Mouse (Mus musculus): Measurements from ENCODE around the gene Rps18. TPM values are rescaled to one million over a fixed set of nuclear protein-coding genes. Genes with fewer than 3 reads are reported as not detected.
"Not testable (repeated sequence)": the region's sequence is repeated elsewhere in the genome, so short reads cannot be mapped to it uniquely, and the experiment has no call there.

The Rps18 gene
- total RNA-seq, 2 experiments from 2014 or later, result 327 to 330 TPM

DNA sequence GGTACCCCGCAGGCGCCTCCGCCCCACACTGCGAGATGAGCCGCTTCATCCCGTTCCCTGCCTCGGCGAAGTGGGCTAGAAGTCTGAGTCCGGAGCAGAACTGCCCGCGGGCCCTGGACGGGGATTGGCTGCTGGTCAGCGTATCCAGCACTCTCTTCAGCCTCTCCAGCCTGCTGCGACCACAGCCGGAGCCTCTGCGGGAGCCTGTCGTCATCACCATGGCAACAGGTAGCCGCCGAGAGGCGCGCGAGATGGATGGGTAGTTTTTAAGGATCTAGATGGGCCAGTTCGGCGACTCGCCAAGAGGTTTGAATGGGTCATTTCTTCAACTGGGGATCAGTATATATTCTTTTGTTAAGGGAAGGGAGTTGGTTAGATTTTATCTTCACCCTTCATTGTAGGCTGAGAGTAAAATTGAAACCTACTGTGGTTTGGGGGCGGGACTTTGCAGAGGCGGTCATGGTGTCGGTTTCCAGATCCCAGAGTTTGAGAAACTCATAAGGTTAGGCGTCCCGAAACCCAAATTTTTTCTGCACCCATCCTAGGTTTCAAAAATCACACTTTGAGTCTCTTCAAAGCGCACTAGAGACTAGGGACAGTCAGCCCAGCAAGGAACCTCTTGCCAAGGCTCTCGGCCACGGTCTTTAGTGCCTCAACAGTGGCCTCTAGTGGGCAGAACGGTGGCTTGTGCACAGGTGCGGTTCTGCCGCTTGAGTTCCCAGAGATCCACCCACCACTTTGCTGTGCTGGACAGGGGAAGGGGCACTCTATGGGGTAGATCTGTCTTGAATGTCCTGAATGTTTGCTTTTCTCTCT lies 35.3 kb downstream of the Rps18 start:
- peak; percentile 74 to 75 for DNase-seq

DNA sequence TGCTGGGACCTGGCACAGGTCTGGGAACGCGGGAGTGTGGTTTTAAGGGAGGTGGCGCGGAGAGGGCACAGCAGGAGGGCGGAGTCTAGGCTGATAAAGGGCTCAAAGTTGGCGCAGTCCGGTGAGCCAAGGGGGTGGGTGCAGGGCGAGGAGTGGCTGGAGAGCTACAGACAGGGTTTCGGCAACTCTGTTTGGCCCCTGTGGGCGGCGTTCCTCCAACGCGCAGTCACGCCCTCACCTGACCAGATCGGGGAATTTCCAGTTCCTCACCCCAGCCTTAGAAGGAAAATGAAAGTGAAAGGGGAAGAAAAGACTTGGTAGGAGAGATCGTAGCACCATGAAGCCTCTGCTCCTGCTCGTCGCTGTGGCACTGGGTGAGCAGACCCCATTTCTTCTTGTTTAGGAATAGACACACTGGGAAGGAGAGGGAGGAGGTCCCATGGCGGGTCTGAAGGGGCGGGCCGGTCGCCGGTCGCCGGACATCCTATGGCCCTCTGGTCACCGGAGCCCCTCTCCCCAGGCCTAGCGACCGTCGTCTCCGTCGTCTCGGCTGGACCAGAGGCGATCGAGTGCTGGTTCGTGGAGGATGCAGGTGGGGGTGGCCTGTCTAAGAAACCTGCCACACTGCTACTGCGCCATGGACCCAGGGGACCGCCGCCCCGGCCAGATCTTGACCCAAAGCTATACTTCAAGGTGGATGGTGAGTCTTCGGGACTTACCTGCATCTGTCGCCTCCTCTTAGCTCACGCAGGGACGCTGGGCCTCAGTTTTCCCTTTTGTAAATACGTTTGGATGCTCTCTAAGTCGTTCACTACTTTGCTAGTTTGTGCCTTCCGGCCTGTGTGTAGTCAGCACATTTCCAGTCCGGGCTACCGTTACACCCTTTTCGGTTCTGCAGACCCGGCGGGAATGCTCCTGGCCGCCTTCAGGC lies 36.2 kb downstream of the Rps18 start:
- DNase-seq, result no peak

GRCm38 (mm10) chr17:33918293-33919203 lies 37.3 kb downstream of the Rps18 start:
- DNase-seq, result no peak

DNA sequence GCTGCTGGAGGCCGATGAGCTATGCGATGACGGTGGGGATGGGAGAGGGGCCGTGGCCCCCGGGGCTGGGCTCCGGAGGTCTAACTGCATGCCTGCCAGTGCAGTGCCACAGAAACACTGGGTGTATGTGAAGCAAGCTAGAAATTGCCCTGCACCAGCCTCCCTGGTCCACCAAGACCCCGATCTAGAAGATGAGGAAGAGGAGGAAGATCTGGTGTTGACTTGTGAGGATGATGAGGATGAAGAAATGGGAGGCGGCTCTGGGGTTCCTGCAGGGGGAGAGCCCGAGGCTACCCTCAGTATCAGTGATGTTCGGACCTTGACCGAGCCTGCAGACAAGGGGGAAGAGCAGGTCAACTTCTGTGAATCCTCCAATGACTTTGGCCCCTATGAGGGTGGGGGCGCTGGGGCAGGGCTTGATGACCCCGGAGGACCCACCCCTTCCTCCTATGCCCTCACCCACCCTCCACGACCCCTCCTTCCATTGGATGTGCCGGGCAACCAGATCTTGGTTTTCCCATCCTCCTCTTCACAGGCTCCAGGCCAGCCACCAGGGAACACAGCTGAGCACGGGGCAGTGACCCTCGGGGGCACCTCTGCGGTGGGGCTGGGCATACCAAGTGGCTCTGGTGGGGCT lies 38.0 kb downstream of the Rps18 start:
- DNase-seq, result no peak

- no peak for DNase-seq
These were observed 38.8 kb downstream of the Rps18 start for GRCm38 (mm10) chr17:33916847-33917655.

- DNase-seq, result no peak
These were observed 39.5 kb downstream of the Rps18 start for GRCm38 (mm10) chr17:33916294-33916693.

DNA sequence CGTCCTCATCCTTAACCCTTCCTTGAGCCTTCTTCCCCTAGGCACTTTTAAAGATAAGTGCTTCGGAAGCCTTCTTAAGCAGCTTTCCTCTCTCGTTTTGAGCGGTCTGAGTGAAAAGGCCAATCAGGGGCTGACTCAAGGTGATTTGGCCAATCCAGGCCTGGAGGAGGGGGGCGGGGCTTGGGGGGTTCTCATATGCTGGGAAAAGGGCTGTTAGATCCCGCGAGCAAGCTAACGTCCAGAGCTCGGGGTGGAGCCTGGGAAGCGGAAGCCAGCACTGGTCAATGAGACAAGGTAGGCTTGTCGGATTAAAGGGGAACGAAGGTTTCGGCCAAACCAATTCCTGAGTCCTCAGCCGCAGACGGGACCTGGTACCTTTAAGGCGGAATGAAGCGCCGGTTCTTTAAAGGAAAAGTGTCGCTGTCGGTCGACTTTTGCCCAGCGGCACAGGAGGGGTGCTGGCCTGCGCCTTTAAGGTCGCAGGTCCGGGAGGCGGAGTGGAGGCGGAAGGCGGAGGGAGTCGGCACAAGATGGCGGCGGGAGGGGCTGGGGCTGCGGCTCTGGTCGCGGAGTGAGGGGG lies 40.0 kb downstream of the Rps18 start, which contains the start of the genes Tapbp and Zbtb22:
TSS of gene Tapbp (plus strand) at position 229 of the 580 bp plus-strand sequence.
TSS of gene Zbtb22 (plus strand) at position 234 of the 580 bp plus-strand sequence.
- peak; percentile 94 to 95 for DNase-seq

DNA sequence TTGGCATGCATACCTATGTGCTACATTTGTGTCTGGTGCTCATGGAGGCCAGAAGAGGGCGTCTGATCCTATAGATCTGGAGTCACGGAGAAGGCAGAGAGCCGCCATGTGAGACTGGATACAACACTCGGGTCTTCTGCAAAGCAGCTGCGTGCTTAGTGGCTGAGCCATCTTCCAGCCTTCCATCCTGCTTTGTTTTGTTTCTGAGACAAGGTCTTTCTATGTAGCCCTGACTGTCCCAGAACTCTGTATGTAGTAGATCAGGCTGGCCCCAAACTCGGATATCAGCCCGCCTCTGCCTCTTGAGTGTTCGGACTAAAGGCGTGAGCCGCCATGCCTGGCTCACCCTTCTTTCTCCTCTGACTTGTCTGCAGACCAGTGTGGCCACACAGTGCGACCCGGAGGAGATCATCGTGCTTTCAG lies 40.8 kb downstream of the Rps18 start:
- DNase-seq, result no peak

DNA sequence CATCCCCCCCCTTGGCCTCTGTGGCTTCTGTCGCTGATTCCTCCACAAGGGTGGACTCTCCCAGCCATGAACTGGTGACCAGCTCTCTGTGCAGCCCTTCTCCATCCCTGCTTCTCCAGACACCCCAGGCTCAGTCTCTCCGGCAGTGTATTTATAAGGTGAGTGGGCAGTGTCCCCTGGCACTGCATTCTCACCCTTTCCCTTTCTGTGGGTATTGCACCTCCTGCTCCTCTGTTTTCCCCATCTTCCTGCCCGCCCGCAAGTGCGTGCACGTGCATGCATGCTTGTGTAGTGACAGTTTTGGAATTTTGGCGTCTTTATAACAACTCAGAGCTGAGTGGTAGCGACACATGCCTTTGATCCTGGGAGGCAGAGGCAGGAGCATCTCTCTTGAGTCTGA lies 41.9 kb downstream of the Rps18 start:
- no peak for DNase-seq

GRCm38 (mm10) chr17:33913264-33913663 lies 42.5 kb downstream of the Rps18 start:
- no peak for DNase-seq

DNA sequence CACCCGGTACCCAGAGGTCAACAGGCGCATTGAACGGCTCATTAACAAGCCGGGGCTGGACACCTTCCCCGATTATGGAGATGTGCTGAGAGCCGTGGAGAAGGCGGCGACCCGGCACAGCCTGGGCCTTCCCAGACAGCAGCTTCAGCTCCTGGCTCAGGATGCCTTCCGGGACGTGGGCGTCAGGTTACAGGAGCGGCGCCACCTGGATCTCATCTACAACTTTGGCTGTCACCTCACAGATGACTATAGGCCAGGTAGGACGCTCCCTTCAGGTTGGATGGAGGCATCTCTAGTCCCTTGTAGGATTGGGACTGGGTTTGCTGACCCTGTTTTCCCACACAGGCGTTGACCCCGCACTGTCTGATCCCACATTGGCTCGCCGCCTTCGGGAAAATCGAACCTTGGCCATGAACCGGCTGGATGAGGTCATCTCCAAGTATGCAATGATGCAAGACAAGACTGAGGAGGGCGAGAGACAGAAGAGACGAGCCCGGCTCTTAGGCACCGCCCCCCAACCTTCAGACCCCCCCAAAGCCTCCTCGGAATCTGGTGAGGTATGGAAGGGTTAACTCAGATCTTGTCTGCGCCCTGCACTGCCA lies 43.9 kb downstream of the Rps18 start:
- no peak for DNase-seq

DNA sequence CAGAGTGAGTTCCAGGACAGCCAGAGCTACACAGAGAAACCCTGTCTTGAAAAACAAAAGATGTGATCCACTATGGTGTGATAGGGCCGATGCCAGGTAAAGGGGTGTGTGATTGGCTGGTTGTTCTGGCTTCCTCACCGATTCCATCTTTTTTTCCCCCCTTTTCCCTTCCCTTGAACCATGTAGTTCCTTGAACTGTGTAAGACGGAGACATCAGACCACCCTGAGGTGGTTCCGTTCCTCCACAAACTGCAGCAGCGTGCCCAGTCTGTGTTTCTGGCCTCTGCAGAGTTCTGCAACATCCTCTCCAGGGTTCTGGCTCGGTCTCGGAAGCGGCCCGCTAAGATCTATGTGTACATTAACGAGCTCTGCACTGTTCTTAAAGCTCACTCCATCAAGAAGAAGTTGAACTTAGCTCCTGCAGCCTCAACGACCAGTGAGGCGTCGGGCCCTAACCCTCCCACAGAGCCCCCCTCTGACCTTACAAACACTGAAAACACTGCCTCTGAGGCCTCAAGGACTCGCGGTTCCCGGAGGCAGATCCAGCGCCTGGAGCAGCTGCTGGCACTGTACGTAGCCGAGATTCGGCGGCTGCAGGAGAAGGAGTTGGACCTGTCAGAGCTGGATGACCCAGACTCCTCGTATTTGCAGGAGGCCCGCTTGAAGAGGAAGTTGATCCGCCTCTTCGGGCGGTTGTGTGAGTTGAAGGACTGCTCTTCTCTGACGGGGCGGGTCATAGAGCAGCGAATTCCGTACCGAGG lies 44.6 kb downstream of the Rps18 start:
- DNase-seq, result no peak

- DNase-seq, result no peak
These were observed 45.3 kb downstream of the Rps18 start for GRCm38 (mm10) chr17:33910346-33911051.

DNA sequence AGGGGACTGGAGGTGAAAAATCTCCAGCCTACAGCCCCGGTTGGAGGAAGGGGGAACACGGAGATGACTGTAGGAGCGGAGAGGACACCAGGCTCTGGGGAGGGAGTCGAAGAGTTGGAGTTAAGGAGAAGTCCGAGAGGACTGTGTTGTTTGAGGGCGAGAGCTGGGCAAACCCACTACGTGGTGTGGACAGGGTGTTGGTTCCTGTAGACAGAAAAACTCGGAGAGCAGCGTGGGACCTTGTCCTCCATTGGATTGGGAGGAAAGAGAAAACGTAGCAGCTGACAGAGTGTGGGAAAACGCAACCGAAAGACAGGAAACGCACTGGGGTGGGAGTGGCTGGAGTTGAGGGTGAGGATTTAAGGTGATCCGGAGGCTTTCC lies 45.9 kb downstream of the Rps18 start:
- DNase-seq, result no peak

DNA sequence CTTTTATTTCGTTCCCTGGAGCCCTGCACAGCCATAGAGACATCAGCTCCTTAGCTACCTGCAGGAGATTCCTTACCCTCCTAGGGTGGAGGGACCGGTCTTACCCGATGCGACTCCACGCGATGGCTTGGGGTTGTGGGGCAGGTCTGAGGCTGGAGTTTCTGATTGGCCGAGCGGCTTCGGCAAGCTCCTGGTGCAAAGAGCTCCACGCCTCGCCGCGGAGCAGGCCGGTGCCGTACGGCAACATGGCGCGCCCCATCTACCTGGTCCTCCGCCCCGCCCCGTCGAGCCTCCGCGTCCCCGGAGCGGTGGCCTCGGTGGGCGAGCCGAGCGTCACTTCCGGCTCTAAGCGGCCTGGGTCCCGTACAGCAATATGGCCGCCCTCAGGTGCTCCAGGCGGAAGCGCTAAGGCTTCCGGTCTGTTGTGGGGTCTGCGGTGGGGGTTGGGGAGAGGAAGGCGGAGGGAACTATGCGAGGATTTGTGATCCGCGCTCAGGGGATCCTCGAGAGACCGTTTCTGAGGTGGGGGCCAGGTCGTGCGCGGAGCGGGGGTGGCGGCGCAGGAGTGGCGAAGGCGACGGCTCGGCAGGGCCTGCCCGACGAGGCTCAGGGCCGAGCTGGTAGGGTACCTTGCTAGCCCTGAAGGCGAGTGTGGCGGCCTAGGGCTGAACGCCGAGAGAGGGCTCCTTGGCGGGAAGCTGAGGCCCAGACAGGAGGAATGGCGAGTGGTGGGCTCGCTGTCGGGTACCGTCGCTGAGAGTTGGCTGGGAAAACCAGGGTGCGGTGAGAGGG lies 46.5 kb downstream of the Rps18 start, which contains the start of gene Daxx:
TSS of gene Daxx (plus strand) at position 338 of the 792 bp plus-strand sequence.
- peak; percentile 99 for DNase-seq

DNA sequence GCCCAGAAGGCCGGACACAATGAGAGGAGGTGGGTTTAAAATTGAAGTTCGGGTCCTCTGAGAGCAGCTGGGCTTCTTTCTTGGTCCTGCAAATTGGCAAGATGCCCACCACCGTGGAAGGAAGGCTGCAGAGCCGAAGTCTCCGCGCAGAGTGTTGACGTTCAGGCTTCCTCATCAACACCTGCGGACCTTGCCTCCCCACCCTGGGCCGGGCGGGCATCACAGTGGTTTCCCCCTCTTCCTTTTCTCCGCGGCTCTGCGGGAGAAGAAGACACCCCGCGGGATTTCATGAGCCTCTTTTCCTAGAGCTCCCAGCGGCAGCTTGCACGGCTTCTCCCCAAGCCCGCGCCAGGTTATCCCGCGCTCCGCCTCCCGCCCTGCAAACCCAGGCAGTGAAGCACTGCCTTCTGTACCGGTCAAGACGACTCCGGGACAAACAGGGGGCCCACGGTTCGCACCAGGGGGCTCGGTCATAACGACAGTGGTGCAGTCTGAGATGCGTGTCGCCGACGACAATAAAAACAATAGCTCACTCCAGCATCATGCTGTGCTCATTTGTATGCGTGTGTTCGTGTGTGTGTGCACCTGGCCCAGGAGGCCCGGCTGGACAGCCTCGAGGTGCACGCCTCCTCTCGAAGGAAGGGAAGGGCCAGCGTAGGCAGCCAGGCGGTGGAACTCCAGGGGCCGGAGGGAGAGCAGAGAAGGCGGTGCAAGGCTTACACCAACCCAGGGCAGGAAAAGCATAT lies 47.3 kb downstream of the Rps18 start:
- peak; percentile 55 for DNase-seq

- DNase-seq, result not testable (repeated sequence)
These were observed 51.0 kb downstream of the Rps18 start, which contains the start of gene Platr17 for GRCm38 (mm10) chr17:33904835-33905234. TSS of gene Platr17 (plus strand) at chr17:33905135.
